10 mouse cellular contexts compared by ENCODE assay signal in the genomic region with DNA sequence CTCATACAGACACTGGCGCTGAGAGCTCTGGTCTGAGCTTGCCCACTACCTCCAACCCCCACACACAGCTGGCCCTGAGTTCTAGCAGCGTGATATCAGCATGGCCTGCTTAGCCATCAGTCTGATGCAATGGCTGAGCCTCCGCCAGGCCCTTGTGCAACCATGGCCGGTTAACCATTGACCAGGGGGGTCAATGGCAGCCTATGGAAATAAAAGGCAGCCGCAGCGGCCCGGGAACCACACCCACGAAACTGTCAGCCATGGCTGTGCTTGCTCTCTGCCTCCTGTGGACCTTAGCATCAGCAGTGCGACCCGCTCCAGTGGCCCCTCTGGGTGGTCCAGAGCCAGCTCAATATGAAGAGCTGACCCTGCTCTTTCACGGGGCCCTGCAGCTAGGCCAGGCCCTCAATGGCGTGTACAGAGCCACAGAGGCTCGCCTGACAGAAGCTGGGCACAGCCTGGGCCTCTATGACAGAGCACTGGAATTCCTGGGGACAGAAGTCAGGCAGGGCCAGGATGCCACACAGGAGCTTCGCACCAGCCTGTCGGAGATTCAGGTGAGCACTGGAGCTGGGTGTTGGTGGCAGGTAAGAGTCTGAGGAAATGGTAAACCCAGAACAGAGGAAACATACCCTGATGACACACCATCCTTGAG. TPM values are rescaled to one million over a fixed set of nuclear protein-coding genes. Genes with fewer than 3 reads are reported as not detected.
DNase-seq lines count a peak whose midpoint lies in the region; ATAC-seq and TF ChIP-seq lines count a peak whose summit lies in the region.
"Had no signal": no experiment of that assay in that cellular context is flagged by ENCODE, and none has a peak within 500 bp of the region (broad histone marks: within the 10 kb centered on the region; RNA-seq: fewer than 3 reads in every experiment).

A gene (plus strand): TSS at position 253 of the 655 bp plus-strand sequence.

- ATAC-seq in hindbrain, embryonic 16.5 days, result no peak
- ATAC-seq in hindbrain, embryonic 14.5 days (ENCODE audit: low FRiP score), result no peak
- ATAC-seq in liver, postnatal 0 days, result peak; percentile 75
- ATAC-seq in stomach, postnatal 0 days (ENCODE audit: low FRiP score, low TSS enrichment), result peak; percentile 82
- ATAC-seq: forebrain, embryonic 16.5 days had no signal

- TF ChIP-seq EP300 in liver, postnatal 0 days (IDR thresholded peaks at IDR 0.05; ENCODE audit: low read depth), result peak; percentile 76; the same call in 1 of the 2 replicates
- no peak for TF ChIP-seq EP300 in stomach, postnatal 0 days (optimal IDR thresholded peaks at IDR 0.05)

- H3K27me3 ChIP-seq in hindbrain, embryonic 16.5 days (replicated peaks; ENCODE audit: control insufficient read depth, insufficient read depth, low read length), result no peaks in the 10 kb centered on the region
- no peaks in the 10 kb centered on the region for H3K27me3 ChIP-seq in hindbrain, embryonic 14.5 days (ENCODE audit: control insufficient read depth, insufficient read depth, low read length)
- H3K27me3 ChIP-seq in liver, postnatal 0 days (ENCODE audit: insufficient read depth, low read length), result no peaks in the 10 kb centered on the region
- H3K27me3 ChIP-seq in stomach, postnatal 0 days (ENCODE audit: control insufficient read depth, insufficient read depth, low read length), result no peaks in the 10 kb centered on the region
- H3K27me3 ChIP-seq: limb, embryonic 13.5 days had no signal

- no peak within 1 kb of the TSS for H3K4me3 ChIP-seq in hindbrain, embryonic 16.5 days (ENCODE audit: low read length)
- no peak within 1 kb of the TSS for H3K4me3 ChIP-seq in hindbrain, embryonic 14.5 days (replicated peaks; ENCODE audit: low read length)
- H3K4me3 ChIP-seq in liver, postnatal 0 days (ENCODE audit: low read depth, low read length), result peak within 1 kb of the TSS; percentile 48
- no peak within 1 kb of the TSS for H3K4me3 ChIP-seq in stomach, postnatal 0 days (ENCODE audit: low read depth, low read length)
- H3K4me3 ChIP-seq: limb, embryonic 13.5 days had no signal

- intact Hi-C loops in left cerebral cortex, postnatal 4 days (cut with DNase I), result no loop called here
- intact Hi-C loops in gastrocnemius, postnatal 14 days (cut with DNase I; ENCODE audit: low total_unique reads), result loop anchor here (5.0 kb wide), 1 partner anchor 37 kb away; no protein-coding TSS in a partner anchor

- no peaks in the 10 kb centered on the region for H3K36me3 ChIP-seq in hindbrain, embryonic 16.5 days (ENCODE audit: control insufficient read depth, insufficient read depth, low read length)
- H3K36me3 ChIP-seq in hindbrain, embryonic 14.5 days (replicated peaks; ENCODE audit: control insufficient read depth, insufficient read depth), result no peaks in the 10 kb centered on the region
- H3K36me3 ChIP-seq in liver, postnatal 0 days (replicated peaks; ENCODE audit: insufficient read depth, low read length), result no peaks in the 10 kb centered on the region
- H3K36me3 ChIP-seq in stomach, postnatal 0 days (ENCODE audit: control insufficient read depth, insufficient read depth, low read length), result peaks cover 23% of the 10 kb centered on the region

- no peak within 1 kb of the TSS for H3K4me2 ChIP-seq in hindbrain, embryonic 16.5 days (ENCODE audit: low read length)
- H3K4me2 ChIP-seq in hindbrain, embryonic 14.5 days (replicated peaks), result no peak within 1 kb of the TSS
- H3K4me2 ChIP-seq in liver, postnatal 0 days (ENCODE audit: low read depth, low read length), result peak within 1 kb of the TSS; percentile 63
- peak within 1 kb of the TSS; percentile 29 for H3K4me2 ChIP-seq in stomach, postnatal 0 days (replicated peaks; ENCODE audit: low read depth)
- H3K4me2 ChIP-seq: limb, embryonic 13.5 days had no signal

- H3K9ac ChIP-seq in hindbrain, embryonic 16.5 days (ENCODE audit: low read depth, low read length), result peak within 1 kb of the TSS; percentile 27; the same call in 1 of the 2 replicates
- no peak within 1 kb of the TSS for H3K9ac ChIP-seq in hindbrain, embryonic 14.5 days
- H3K9ac ChIP-seq in liver, postnatal 0 days (replicated peaks), result peak within 1 kb of the TSS; percentile 59
- H3K9ac ChIP-seq in stomach, postnatal 0 days (ENCODE audit: low read length), result peak within 1 kb of the TSS; percentile 8; the same call in 1 of the 2 replicates
- H3K9ac ChIP-seq: limb, embryonic 13.5 days had no signal

- H3K9me3 ChIP-seq in hindbrain, embryonic 16.5 days (ENCODE audit: control insufficient read depth, low read length), result no peaks in the 10 kb centered on the region
- no peaks in the 10 kb centered on the region for H3K9me3 ChIP-seq in hindbrain, embryonic 14.5 days (ENCODE audit: control insufficient read depth, low read length)
- H3K9me3 ChIP-seq in liver, postnatal 0 days (ENCODE audit: low read length), result no peaks in the 10 kb centered on the region
- H3K9me3 ChIP-seq in stomach, postnatal 0 days (ENCODE audit: control insufficient read depth, low read length), result no peaks in the 10 kb centered on the region
- H3K9me3 ChIP-seq: limb, embryonic 13.5 days had no signal

- WGBS in hindbrain, embryonic 16.5 days, result 61% methylated on average over 15 of the region's 15 CpGs
- WGBS in hindbrain, embryonic 14.5 days, result 64% methylated on average over 15 of the region's 15 CpGs
- WGBS in liver, postnatal 0 days (ENCODE audit: insufficient replicate concordance), result 61% methylated on average over 15 of the region's 15 CpGs
- 54% methylated on average over 15 of the region's 15 CpGs for WGBS in stomach, postnatal 0 days

- no peak for DNase-seq in hindbrain, embryonic 14.5 days (ENCODE audit: low spot score)
- peak; percentile 81 for DNase-seq in kidney, adult 18-20 months
- peak; percentile 86 for DNase-seq in liver, postnatal 0 days
- DNase-seq in stomach, postnatal 0 days (ENCODE audit: low spot score), result peak; percentile 89
- DNase-seq in left cerebral cortex, postnatal 4 days, result no peak
- DNase-seq in cerebellum, postnatal 14 days, result no peak
- DNase-seq in gastrocnemius, postnatal 14 days, result no peak

- H3K27ac ChIP-seq in hindbrain, embryonic 16.5 days (ENCODE audit: low read depth, low read length), result no peak within 1 kb of the TSS
- H3K27ac ChIP-seq in hindbrain, embryonic 14.5 days, result no peak within 1 kb of the TSS
- H3K27ac ChIP-seq in liver, postnatal 0 days (ENCODE audit: low read depth), result peak within 1 kb of the TSS; percentile 71
- peak within 1 kb of the TSS; percentile 35; the same call in 1 of the 2 replicates for H3K27ac ChIP-seq in stomach, postnatal 0 days (replicated peaks)
- H3K27ac ChIP-seq: limb, embryonic 13.5 days had no signal

- H3K4me1 ChIP-seq in hindbrain, embryonic 16.5 days (ENCODE audit: control insufficient read depth, insufficient read depth, low read depth, low read length), result no peaks in the 10 kb centered on the region
- H3K4me1 ChIP-seq in hindbrain, embryonic 14.5 days (replicated peaks; ENCODE audit: control insufficient read depth, insufficient read depth, low read length), result no peaks in the 10 kb centered on the region
- H3K4me1 ChIP-seq in liver, postnatal 0 days (ENCODE audit: insufficient read depth), result peaks cover 13% of the 10 kb centered on the region
- H3K4me1 ChIP-seq in stomach, postnatal 0 days (replicated peaks; ENCODE audit: control insufficient read depth, insufficient read depth), result no peaks in the 10 kb centered on the region
- H3K4me1 ChIP-seq: limb, embryonic 13.5 days had no signal

- no peak for TF ChIP-seq CTCF in liver, postnatal 0 days (IDR thresholded peaks at IDR 0.05; ENCODE audit: low read depth)
- TF ChIP-seq CTCF in stomach, postnatal 0 days (IDR thresholded peaks at IDR 0.05; ENCODE audit: low read depth), result no peak

RNA-seq across cellular contexts. Expression of the gene that starts here (rescaled TPM):
- 0.25 and 0.66 TPM in 2 replicates for polyA plus RNA-seq in hindbrain, embryonic 16.5 days (2015; fragmentation: Nextera tagmentation; extraction: Ambion mirVana)
- 0.33 and 0.62 TPM in 2 replicates for polyA plus RNA-seq in hindbrain, embryonic 14.5 days (2014; fragmentation: Nextera tagmentation; extraction: Ambion mirVana)
- polyA plus RNA-seq in liver, postnatal 0 days (2015; fragmentation: Nextera tagmentation; extraction: Ambion mirVana), result 74.6 and 75.7 TPM in 2 replicates
- polyA plus RNA-seq in stomach, postnatal 0 days (2015; fragmentation: Nextera tagmentation; extraction: Ambion mirVana), result 2.1 and 2.2 TPM in 2 replicates
- total RNA-seq in left cerebral cortex, postnatal 4 days (2021), result not detected
- total RNA-seq in gastrocnemius, postnatal 14 days (2021), result not detected

Comparison
In these comparisons a context has a peak if more than half of its experiments do, and no peak if none do; other contexts are left out.
1. RNA of the gene that starts here (polyA plus RNA-seq): 74.6 to 75.7 TPM in liver, postnatal 0 days; 2.1 to 2.2 TPM in stomach, postnatal 0 days, 0.25 to 0.66 TPM in hindbrain, embryonic 16.5 days and 0.33 to 0.62 TPM in hindbrain, embryonic 14.5 days; every median in the first group is over 10 times any median in the second.
2. ATAC-seq: peak in liver, postnatal 0 days (single experiment) and stomach, postnatal 0 days (single experiment); none in hindbrain, embryonic 16.5 days (single experiment) and hindbrain, embryonic 14.5 days (single experiment).
3. H3K27ac ChIP-seq: peak in liver, postnatal 0 days (single experiment) and stomach, postnatal 0 days (single experiment); none in hindbrain, embryonic 16.5 days (single experiment) and hindbrain, embryonic 14.5 days (single experiment).
4. H3K4me2 ChIP-seq: peak in liver, postnatal 0 days (single experiment) and stomach, postnatal 0 days (single experiment); none in hindbrain, embryonic 16.5 days (single experiment) and hindbrain, embryonic 14.5 days (single experiment).
5. DNase-seq: peak in kidney, adult 18-20 months (single experiment), liver, postnatal 0 days (single experiment) and stomach, postnatal 0 days (single experiment); none in hindbrain, embryonic 14.5 days (single experiment), left cerebral cortex, postnatal 4 days (single experiment), cerebellum, postnatal 14 days (0 of 2) and gastrocnemius, postnatal 14 days (single experiment).